Mouse (Mus musculus) lung, postnatal 36 days (tissue): ENCODE measurements around the gene Bend5.

Experiments
- DNase-seq: peaks from one replicate; pipeline ENCODE4 v3.0.0; 2022; ENCODE audit warnings: mixed read lengths

Bend5 gene

GRCm38 (mm10) chr4:111487233-111487843 lies 72.5 kb downstream of the Bend5 start:
- no peak for DNase-seq

GRCm38 (mm10) chr4:111493750-111494404 lies 79.1 kb downstream of the Bend5 start:
- DNase-seq: peak; percentile 20

- peak; percentile 87 for DNase-seq
Measured at GRCm38 (mm10) chr4:111495949-111496348, 81.1 kb downstream of the Bend5 start.

- no peak for DNase-seq
Measured at GRCm38 (mm10) chr4:111498751-111499150, 83.9 kb downstream of the Bend5 start.

GRCm38 (mm10) chr4:111501441-111501840 lies 86.6 kb downstream of the Bend5 start:
- DNase-seq: no peak

- no peak for DNase-seq
Measured at GRCm38 (mm10) chr4:111502965-111503727, 88.3 kb downstream of the Bend5 start.

- DNase-seq: no peak
Measured at GRCm38 (mm10) chr4:111504952-111505351, 90.1 kb downstream of the Bend5 start.
